Mouse (Mus musculus) C2C12 (cell line): ENCODE data around the gene Irf2. TPM values are rescaled to one million over a fixed set of nuclear protein-coding genes. Genes with fewer than 3 reads are reported as not detected.

Source experiments
- H3K27me3 ChIP-seq: one replicate; pipeline ENCODE4 v1.6.1; 2011; ENCODE audit not compliant: control insufficient read depth, insufficient read depth, insufficient read length
- H3K36me3 ChIP-seq: one replicate; pipeline ENCODE4 v1.6.1; 2011; ENCODE audit not compliant: control insufficient read depth, insufficient read depth
- H3K4me3 ChIP-seq: one replicate; pipeline ENCODE4 v1.5.1; 2011; ENCODE audit warnings: mild to moderate bottlenecking, control low read depth; ENCODE audit not compliant: poor library complexity, insufficient read depth, severe bottlenecking
- H3K79me2 ChIP-seq: one replicate; pipeline ENCODE4 v1.6.1; 2011; ENCODE audit not compliant: control insufficient read depth, insufficient read depth
- H3K79me3 ChIP-seq: one replicate; pipeline ENCODE4 v1.6.1; 2011; ENCODE audit warnings: low read depth, control low read depth
- H3ac ChIP-seq: one replicate; pipeline ENCODE3; 2011; ENCODE audit warnings: low read depth; ENCODE audit not compliant: control insufficient read depth, insufficient read length
- CEBPB ChIP-seq: IDR thresholded peaks from one replicate; pipeline ENCODE4 v1.6.1; 2011; ENCODE audit warnings: low read depth, mild to moderate bottlenecking, control low read depth, moderate library complexity
- CTCF ChIP-seq: IDR thresholded peaks from one replicate; pipeline ENCODE4 v1.5.1; 2011; ENCODE audit not compliant: control insufficient read depth, insufficient read depth, insufficient read length
- FOSL1 ChIP-seq: IDR thresholded peaks from one replicate; pipeline ENCODE4 v1.8.0; 2011; ENCODE audit warnings: mild to moderate bottlenecking, low read length; ENCODE audit not compliant: poor library complexity, insufficient read depth, severe bottlenecking
- MAX ChIP-seq: IDR thresholded peaks from one replicate; pipeline ENCODE4 v1.6.1; 2011; ENCODE audit warnings: mild to moderate bottlenecking, control low read depth
- MYOD1 ChIP-seq: IDR thresholded peaks from one replicate; pipeline ENCODE4 v1.6.1; 2011; ENCODE audit warnings: low read depth; ENCODE audit not compliant: control insufficient read depth, insufficient read length
- MYOG ChIP-seq: IDR thresholded peaks from one replicate; pipeline ENCODE4 v1.6.1; 2011; ENCODE audit not compliant: control insufficient read depth, insufficient read length; ENCODE audit errors: extremely low read depth
- USF1 ChIP-seq: IDR thresholded peaks from one replicate; pipeline ENCODE4 v1.6.1; 2011; ENCODE audit warnings: low read depth, mild to moderate bottlenecking, control low read depth, moderate library complexity
- polyA plus RNA-seq: library from polyadenylated mRNA; unstranded; fragments of >200 nt; fragmentation: generic; extraction: Trizol; gene quantifications from one replicate; pipeline ENCODE4 v1.2.1, GENCODE M21; 2012; ENCODE audit warnings: missing spikeins

Irf2 gene
- polyA plus RNA-seq, 1 experiment: 7.6 TPM

- Histone ChIP-seq H3ac (no peak overlapping the region), H3K36me3 (no peaks in the 10 kb centered on the region), H3K79me2 (no peaks in the 10 kb centered on the region), H3K27me3 (no peaks in the 10 kb centered on the region), H3K79me3 (peaks cover under 1% of the 10 kb centered on the region), H3K4me3 (no peak overlapping the region)
- no peak for TF ChIP-seq MAX
- no peak for TF ChIP-seq USF1
- no peak for TF ChIP-seq CTCF
- no peak for TF ChIP-seq MYOG
- no peak for TF ChIP-seq FOSL1
- TF ChIP-seq MYOD1: no peak
- no peak for TF ChIP-seq CEBPB
Measured at GRCm38 (mm10) chr8:46733603-46734002, 5.9 kb upstream of the Irf2 start.

- Histone ChIP-seq H3K79me2 (peaks cover 10% of the 10 kb centered on the region), H3K4me3 (no peak overlapping the region), H3K27me3 (no peaks in the 10 kb centered on the region), H3K36me3 (no peaks in the 10 kb centered on the region), H3ac (no peak overlapping the region), H3K79me3 (peaks cover 9% of the 10 kb centered on the region)
- TF ChIP-seq FOSL1: no peak
- TF ChIP-seq USF1: no peak
- no peak for TF ChIP-seq MYOG
- no peak for TF ChIP-seq CTCF
- TF ChIP-seq CEBPB: no peak
- TF ChIP-seq MAX: no peak
- TF ChIP-seq MYOD1: no peak
Measured at GRCm38 (mm10) chr8:46735505-46735904, 4.0 kb upstream of the Irf2 start.

- H3K4me3 ChIP-seq: peak overlapping the region; percentile 6
- TF ChIP-seq MAX (no peak), CEBPB (no peak)
- H3K36me3 ChIP-seq: no peaks in the 10 kb centered on the region
- H3ac ChIP-seq: no peak overlapping the region
- H3K79me2 ChIP-seq: peaks cover 18% of the 10 kb centered on the region
- no peaks in the 10 kb centered on the region for H3K27me3 ChIP-seq
- H3K79me3 ChIP-seq: peaks cover 12% of the 10 kb centered on the region
Measured at GRCm38 (mm10) chr8:46736260-46736659, 3.3 kb upstream of the Irf2 start.

GRCm38 (mm10) chr8:46737421-46737820 lies 2.1 kb upstream of the Irf2 start:
- no peak overlapping the region for H3K4me3 ChIP-seq
- H3K27me3 ChIP-seq: no peaks in the 10 kb centered on the region
- no peak for TF ChIP-seq MYOG
- no peak for TF ChIP-seq MYOD1
- TF ChIP-seq USF1: no peak
- no peak for TF ChIP-seq FOSL1
- TF ChIP-seq CTCF: no peak
- no peak for TF ChIP-seq CEBPB
- no peak for TF ChIP-seq MAX
- H3K79me3 ChIP-seq: peaks cover 24% of the 10 kb centered on the region
- no peak overlapping the region for H3ac ChIP-seq
- no peaks in the 10 kb centered on the region for H3K36me3 ChIP-seq
- H3K79me2 ChIP-seq: peaks cover 30% of the 10 kb centered on the region

GRCm38 (mm10) chr8:46737907-46738306 lies 1.6 kb upstream of the Irf2 start:
- Histone ChIP-seq H3K4me3 (no peak overlapping the region), H3K79me3 (peaks cover 29% of the 10 kb centered on the region), H3K79me2 (peaks cover 35% of the 10 kb centered on the region), H3ac (no peak overlapping the region), H3K36me3 (no peaks in the 10 kb centered on the region), H3K27me3 (no peaks in the 10 kb centered on the region)
- TF ChIP-seq MAX: no peak
- no peak for TF ChIP-seq MYOG
- TF ChIP-seq FOSL1: no peak
- TF ChIP-seq MYOD1: no peak

- H3K36me3 ChIP-seq: no peaks in the 10 kb centered on the region
- no peaks in the 10 kb centered on the region for H3K27me3 ChIP-seq
- TF ChIP-seq MYOG: no peak
- TF ChIP-seq MAX: no peak
- no peak for TF ChIP-seq CTCF
- TF ChIP-seq MYOD1: no peak
- TF ChIP-seq CEBPB: no peak
- no peak for TF ChIP-seq FOSL1
- TF ChIP-seq USF1: no peak
- H3ac ChIP-seq: no peak overlapping the region
- H3K4me3 ChIP-seq: no peak overlapping the region
- peaks cover 36% of the 10 kb centered on the region for H3K79me3 ChIP-seq
- peaks cover 41% of the 10 kb centered on the region for H3K79me2 ChIP-seq
Measured at GRCm38 (mm10) chr8:46738601-46739000, 931 bp upstream of the Irf2 start.
